Mouse (Mus musculus) testis, adult 2 months (tissue): ENCODE measurements around the gene Zfp239. TPM values are rescaled to one million over a fixed set of nuclear protein-coding genes. Genes with fewer than 3 reads are reported as not detected.
"Not testable (repeated sequence)": the region's sequence is repeated elsewhere in the genome, so short reads cannot be mapped to it uniquely, and the experiment has no call there.

ENCODE experiments used
- H3K27ac ChIP-seq: fragments of 200-500 bp; 2 replicates; pipeline ENCODE4 v1.5.1; 2012; ENCODE audit warnings: low read depth, low read length; ENCODE audit not compliant: control insufficient read depth, insufficient read depth
- H3K27me3 ChIP-seq: fragments of 200-500 bp; 2 replicates; pipeline ENCODE4 v1.6.1; 2012; ENCODE audit warnings: mild to moderate bottlenecking, low read length, moderate library complexity; ENCODE audit not compliant: control insufficient read depth, insufficient read depth
- H3K36me3 ChIP-seq: fragments of 200-500 bp; 2 replicates; pipeline ENCODE4 v1.6.1; 2012; ENCODE audit warnings: mild to moderate bottlenecking, low read length; ENCODE audit not compliant: control insufficient read depth, insufficient read depth
- H3K4me1 ChIP-seq: fragments of 200-500 bp; 2 replicates; pipeline ENCODE4 v1.6.1; 2012; ENCODE audit warnings: low read length; ENCODE audit not compliant: control insufficient read depth, insufficient read depth
- H3K4me3 ChIP-seq: fragments of 200-500 bp; 2 replicates; pipeline ENCODE4 v1.5.1; 2012; ENCODE audit warnings: low read depth, mild to moderate bottlenecking, low read length, moderate library complexity, mixed read lengths; ENCODE audit not compliant: control insufficient read depth
- CTCF ChIP-seq: fragments of 200-500 bp; IDR thresholded peaks from 2 replicates; pipeline ENCODE4 v1.5.1; 2012; ENCODE audit warnings: low read depth, mild to moderate bottlenecking, inconsistent platforms, low read length, moderate library complexity; ENCODE audit not compliant: control insufficient read depth, insufficient read depth, insufficient replicate concordance
- POLR2A ChIP-seq: fragments of 200-500 bp; IDR thresholded peaks from 2 replicates; pipeline ENCODE4 v1.6.1; 2012; ENCODE audit warnings: low read depth, mild to moderate bottlenecking, inconsistent platforms, low read length, moderate library complexity; ENCODE audit not compliant: control insufficient read depth
- polyA plus RNA-seq: library from polyadenylated mRNA; depleted of rRNA; stranded (reverse); fragments of >200 nt; gene quantifications from 2 replicates; pipeline ENCODE4 v1.2.3, GENCODE M21; 2012

Gene Zfp239
- polyA plus RNA-seq, 1 experiment = 4.6 TPM

DNA sequence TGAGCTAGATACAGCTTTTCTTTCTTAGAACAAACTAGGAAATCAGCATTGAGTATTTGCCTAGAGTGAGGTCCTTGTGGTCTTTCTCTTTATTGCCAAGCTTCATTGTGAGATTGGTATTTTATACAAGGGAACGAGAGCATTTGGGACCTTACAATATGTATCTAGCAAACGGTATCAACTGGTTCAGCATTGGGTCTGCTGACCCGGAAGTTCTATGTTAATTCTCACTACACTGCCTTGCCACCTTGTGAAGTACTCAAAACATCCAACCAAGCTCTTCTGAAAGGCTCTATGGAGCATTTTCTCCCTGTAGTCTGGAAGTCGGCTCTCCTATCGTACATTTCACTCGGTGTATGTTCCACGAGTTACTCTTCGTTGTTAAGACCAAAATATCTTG lies 1.9 kb downstream of the Zfp239 start:
- Histone ChIP-seq H3K4me3 (no peak overlapping the region), H3K4me1 (peaks cover 10% of the 10 kb centered on the region), H3K27ac (no peak overlapping the region), H3K36me3 (no peaks in the 10 kb centered on the region), H3K27me3 (no peaks in the 10 kb centered on the region)
- TF ChIP-seq POLR2A = no peak
- TF ChIP-seq CTCF = no peak

DNA sequence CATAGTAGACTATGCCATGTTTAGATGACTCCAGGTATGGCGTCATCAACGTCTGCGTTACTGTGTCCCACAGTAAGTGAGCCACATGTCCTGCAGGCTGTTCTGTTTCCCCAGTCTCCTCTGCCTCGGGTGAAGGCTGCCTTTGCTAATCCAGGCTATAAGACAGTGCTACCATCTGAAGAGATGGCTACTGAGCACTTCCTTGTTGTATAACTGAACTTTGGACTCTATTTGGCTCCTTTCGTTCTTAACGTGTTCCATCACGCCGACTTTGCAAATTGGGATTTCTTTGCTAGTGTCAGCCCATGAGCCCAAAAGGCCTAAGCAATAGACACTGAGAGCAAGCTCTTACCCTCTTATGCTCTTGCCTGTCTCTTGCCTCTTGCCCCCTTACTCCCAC lies 6.3 kb downstream of the Zfp239 start:
- TF ChIP-seq CTCF (no peak), POLR2A (no peak)
- Histone ChIP-seq H3K4me3 (no peak overlapping the region), H3K27ac (no peak overlapping the region), H3K4me1 (peaks cover 2% of the 10 kb centered on the region), H3K27me3 (no peaks in the 10 kb centered on the region), H3K36me3 (no peaks in the 10 kb centered on the region)

DNA sequence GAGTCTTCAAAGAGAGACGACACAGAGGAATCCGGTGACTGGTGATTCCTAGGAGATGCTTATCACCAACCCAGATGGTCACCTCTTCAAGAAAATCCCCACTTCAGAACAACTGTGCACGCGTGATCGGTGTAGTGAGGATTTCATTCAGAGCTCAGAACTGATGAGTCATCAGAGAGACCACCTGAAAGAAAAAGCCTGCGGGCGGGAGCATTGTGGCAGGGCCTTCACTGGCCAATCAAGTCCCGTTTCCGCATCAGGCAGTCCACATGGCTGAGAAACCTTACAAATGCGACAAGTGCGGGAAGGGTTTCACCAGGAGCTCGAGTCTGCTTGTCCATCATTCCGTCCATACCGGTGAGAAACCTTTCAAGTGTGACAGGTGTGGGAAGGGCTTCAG lies 9.1 kb downstream of the Zfp239 start:
- Histone ChIP-seq H3K4me1 (no peaks in the 10 kb centered on the region; the same call in 1 of the 2 replicates), H3K27me3 (no peaks in the 10 kb centered on the region), H3K27ac (no peak overlapping the region), H3K4me3 (peak overlapping the region; percentile 66), H3K36me3 (no peaks in the 10 kb centered on the region)
- no peak for TF ChIP-seq CTCF

DNA sequence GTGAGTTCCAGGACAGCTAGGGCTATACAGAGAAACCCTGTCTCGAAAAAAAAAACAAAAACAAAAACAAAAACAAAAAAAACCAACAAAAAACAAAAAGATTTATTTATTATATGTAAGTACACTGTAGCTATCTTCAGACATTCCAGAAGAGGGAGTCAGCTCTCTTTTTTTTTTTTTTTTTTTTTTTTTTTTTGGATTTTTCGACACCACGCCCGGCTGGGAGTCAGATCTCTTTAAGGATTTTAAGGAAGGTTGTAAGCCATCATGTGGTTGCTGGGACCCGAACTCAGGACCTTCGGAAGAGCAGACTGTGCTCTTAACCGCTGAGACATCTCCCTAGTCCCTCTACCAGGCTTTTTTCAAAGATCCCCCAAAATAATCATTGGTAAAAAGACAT lies 11.6 kb downstream of the Zfp239 start:
- H3K27me3 ChIP-seq, H3K4me1 ChIP-seq, H3K4me3 ChIP-seq, H3K36me3 ChIP-seq, H3K27ac ChIP-seq: not testable (repeated sequence)

DNA sequence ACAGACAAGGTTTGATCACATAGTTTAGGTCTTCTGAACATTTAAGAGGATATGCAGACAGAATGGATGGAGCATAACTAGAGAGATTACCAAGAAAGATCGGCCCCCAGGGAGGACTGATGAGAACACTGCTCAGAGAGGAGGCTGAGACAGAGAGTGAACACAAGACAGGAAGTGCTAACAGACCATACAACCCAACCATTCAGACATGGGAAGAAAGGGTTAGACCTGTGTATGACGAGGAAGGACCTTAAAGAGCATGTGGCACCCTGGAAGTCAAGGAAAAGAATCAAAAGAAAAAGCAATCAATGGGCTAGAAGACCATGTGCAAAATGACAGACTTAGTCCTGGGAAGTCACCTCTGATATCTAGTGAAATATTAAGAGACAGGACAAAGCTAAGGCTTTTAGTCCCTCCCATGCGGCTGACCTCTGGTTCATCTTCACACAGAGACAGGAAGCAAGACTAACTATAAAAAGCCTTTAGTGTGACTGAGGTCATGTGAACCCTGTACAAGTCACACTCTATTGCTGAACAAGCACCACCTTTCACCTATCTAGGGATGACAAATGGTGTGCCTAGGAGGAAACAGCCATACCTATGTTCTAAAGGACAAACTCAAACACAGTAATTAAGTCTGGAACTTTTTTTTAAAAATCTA lies 12.9 kb downstream of the Zfp239 start:
- no peak overlapping the region for H3K4me3 ChIP-seq
- no peak overlapping the region for H3K27ac ChIP-seq
- H3K36me3 ChIP-seq = no peaks in the 10 kb centered on the region
- TF ChIP-seq CTCF (no peak), POLR2A (no peak)
- no peaks in the 10 kb centered on the region for H3K27me3 ChIP-seq
- no peaks in the 10 kb centered on the region; the same call in 1 of the 2 replicates for H3K4me1 ChIP-seq

DNA sequence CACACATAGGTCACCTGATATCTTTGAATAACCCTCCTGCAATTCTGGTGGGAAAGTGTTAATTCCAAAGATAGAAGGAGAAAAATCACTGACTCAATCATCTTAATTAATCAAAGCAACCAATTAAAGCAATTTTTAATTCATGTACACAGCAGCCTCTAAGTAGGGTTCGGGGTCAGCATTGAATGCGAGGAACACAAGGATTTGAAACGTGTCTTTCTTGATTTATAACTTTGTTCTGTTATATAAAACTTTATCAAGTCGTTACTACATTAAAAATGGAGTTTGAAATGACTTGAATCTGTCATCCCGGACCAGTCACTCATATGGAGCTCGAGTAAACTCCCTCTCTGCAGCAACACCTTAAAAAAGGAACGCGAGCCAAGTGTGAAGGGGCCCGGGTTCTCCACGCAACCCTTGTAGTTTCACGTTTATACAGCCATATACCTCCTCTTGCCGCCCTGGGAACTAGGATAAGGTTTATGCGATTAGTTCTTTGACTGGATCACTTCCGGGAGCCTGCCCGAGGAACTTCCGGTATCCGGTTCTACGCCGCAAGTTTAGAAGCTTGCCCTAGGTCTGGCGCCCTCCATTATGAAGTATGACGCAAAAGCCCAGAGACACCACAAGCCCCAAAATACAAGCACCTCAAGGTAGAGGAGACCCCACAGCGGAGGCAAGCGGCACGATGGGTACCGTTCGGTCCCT lies 17.0 kb downstream of the Zfp239 start:
- H3K4me1 ChIP-seq = peaks cover 3% of the 10 kb centered on the region; the same call in 1 of the 2 replicates
- H3K4me3 ChIP-seq = peak overlapping the region; percentile 97
- no peak for TF ChIP-seq POLR2A
- no peak for TF ChIP-seq CTCF
- H3K36me3 ChIP-seq = no peaks in the 10 kb centered on the region
- no peaks in the 10 kb centered on the region for H3K27me3 ChIP-seq
- H3K27ac ChIP-seq = peak overlapping the region; percentile 99

DNA sequence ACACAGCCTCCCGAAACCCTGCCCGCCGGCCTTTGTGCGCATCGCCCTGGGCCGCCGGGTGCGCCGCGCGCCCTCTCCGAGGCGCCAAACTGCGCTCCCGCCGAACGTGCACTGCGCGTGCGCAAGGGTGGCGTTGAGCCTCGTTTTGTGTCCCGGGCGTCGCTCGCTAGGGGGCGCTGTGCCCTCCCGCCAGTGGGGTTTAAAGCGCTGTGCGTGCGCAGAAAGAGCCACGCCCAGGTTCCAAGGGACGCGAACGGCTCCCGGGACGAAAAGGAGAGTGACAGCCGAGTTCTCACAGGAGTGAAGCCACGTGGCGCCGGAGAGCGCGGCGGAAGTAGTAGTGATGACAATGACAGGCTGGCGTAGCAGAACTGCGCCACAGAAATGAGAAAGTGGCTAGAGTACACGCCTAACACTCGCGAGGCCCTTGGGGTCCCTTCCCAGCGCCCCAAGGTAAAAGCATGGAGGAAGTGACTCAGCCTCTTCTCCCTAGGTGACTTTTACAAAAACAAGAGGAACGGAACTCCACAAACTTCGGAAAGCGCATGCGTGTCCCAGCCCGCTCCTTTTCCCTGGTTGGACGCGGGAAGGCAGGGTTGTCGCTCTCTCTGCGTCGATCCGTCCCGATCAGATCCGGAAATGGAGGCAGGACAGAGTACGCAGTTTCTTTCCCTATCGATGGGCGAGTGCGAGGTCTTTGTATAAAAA lies 17.7 kb downstream of the Zfp239 start:
- Histone ChIP-seq H3K4me3 (peak overlapping the region; percentile 97), H3K36me3 (no peaks in the 10 kb centered on the region), H3K4me1 (peaks cover 3% of the 10 kb centered on the region; the same call in 1 of the 2 replicates), H3K27ac (peak overlapping the region; percentile 99), H3K27me3 (no peaks in the 10 kb centered on the region)
- TF ChIP-seq CTCF (peak; percentile 100), POLR2A (peak; percentile 68)
